Mouse (Mus musculus): Measurements from ENCODE around the gene Mical2. TPM values are rescaled to one million over a fixed set of nuclear protein-coding genes. Genes with fewer than 3 reads are reported as not detected.

Gene Mical2
- polyA plus RNA-seq, 1 experiment = 20.7 TPM

DNA sequence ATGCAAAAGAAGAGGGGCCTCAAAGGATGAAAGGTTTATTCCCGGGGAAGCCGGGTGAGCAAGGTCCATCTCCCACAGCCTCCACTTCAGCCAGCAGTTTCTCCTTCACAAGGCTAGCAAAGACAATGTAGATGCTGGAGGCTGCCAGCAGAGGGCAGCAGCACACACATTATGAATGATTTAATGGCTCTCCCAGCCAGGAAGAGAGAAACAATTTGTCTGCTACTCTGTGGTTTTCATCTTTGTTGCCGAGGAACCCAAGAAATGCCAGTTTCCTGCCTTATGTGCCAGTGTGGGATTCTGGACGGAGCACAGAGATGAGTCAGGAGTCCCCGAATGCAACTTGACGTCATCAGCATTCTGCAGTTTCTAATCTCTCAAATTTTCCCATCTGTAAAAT, 174.5 kb downstream of the Mical2 start:
- 39% methylated on average over 6 of the region's 6 CpGs for WGBS
- Histone ChIP-seq H3K27me3 (ENCODE audit: control insufficient read depth, insufficient read depth, low read length) (no peaks in the 10 kb centered on the region), H3K4me1 (ENCODE audit: control insufficient read depth, insufficient read depth, insufficient read length, low read length) (no peaks in the 10 kb centered on the region; the same call in 1 of the 2 replicates), H3K4me3 (ENCODE audit: low read depth, low read length) (no peak overlapping the region), H3K36me3 (ENCODE audit: control insufficient read depth, insufficient read depth, low read length) (no peaks in the 10 kb centered on the region), H3K27ac (ENCODE audit: insufficient read depth, low read depth, low read length) (no peak overlapping the region)
- TF ChIP-seq POLR2A (IDR thresholded peaks at IDR 0.05; ENCODE audit: low read depth, low read length) (no peak), CTCF (IDR thresholded peaks at IDR 0.05; ENCODE audit: extremely low read depth, insufficient read length, insufficient replicate concordance, low read depth, low read length) (peak; percentile 86; the same call in 1 of the 2 replicates)

DNA sequence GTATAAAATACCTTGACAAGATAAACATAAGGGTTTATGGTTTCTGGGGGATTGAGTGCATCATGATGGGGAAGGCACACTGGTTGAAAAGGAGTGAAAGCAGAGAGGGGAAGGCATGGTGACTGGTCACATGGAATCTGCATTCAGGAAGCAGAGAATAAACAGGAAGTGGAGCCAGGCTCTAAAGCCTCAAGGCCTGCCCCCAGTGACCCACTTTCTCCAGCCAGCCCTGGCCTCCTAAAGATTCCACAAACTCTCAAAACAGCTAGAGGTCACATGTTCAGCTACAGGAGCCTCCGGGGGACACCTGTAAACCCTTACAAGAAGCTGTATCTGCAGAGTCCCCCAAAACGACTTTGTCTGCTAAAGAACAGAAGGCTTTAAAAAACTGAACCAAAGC, 179.4 kb downstream of the Mical2 start:
- Histone ChIP-seq H3K4me3 (ENCODE audit: low read depth, low read length) (no peak overlapping the region), H3K36me3 (ENCODE audit: control insufficient read depth, insufficient read depth, low read length) (no peaks in the 10 kb centered on the region), H3K27me3 (ENCODE audit: control insufficient read depth, insufficient read depth, low read length) (no peaks in the 10 kb centered on the region), H3K27ac (ENCODE audit: insufficient read depth, low read depth, low read length) (no peak overlapping the region), H3K4me1 (ENCODE audit: control insufficient read depth, insufficient read depth, insufficient read length, low read length) (no peaks in the 10 kb centered on the region; the same call in 1 of the 2 replicates)
- TF ChIP-seq CTCF (IDR thresholded peaks at IDR 0.05; ENCODE audit: extremely low read depth, insufficient read length, insufficient replicate concordance, low read depth, low read length) (no peak), POLR2A (IDR thresholded peaks at IDR 0.05; ENCODE audit: low read depth, low read length) (no peak)
- WGBS = 38% methylated on average over 2 of the region's 2 CpGs

DNA sequence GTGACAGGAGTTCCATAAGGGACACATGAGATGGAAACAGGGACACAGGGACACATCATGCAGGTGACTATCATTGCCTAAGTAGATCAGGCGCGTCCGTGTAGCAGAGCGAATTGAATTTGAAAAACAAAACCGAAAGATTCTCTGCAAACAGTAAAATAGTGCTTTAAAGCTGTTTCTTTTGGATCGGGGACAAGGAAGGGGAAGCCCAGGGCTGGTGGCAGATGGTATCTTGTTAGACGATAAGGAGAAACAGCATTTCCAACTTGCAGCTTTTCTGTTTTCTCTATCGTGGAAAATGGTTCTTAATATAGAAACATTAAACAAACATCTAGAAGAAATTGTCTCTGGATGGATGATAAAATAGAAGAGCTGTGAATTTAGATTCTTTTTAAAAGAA, 179.9 kb downstream of the Mical2 start:
- H3K27me3 ChIP-seq (ENCODE audit: control insufficient read depth, insufficient read depth, low read length) = no peaks in the 10 kb centered on the region
- TF ChIP-seq CTCF (IDR thresholded peaks at IDR 0.05; ENCODE audit: extremely low read depth, insufficient read length, insufficient replicate concordance, low read depth, low read length) (no peak), POLR2A (IDR thresholded peaks at IDR 0.05; ENCODE audit: low read depth, low read length) (no peak)
- no peak overlapping the region for H3K4me3 ChIP-seq (ENCODE audit: low read depth, low read length)
- H3K36me3 ChIP-seq (ENCODE audit: control insufficient read depth, insufficient read depth, low read length) = no peaks in the 10 kb centered on the region
- H3K27ac ChIP-seq (ENCODE audit: insufficient read depth, low read depth, low read length) = no peak overlapping the region
- H3K4me1 ChIP-seq (ENCODE audit: control insufficient read depth, insufficient read depth, insufficient read length, low read length) = no peaks in the 10 kb centered on the region; the same call in 1 of the 2 replicates
- 19% methylated on average over 8 of the region's 8 CpGs for WGBS

DNA sequence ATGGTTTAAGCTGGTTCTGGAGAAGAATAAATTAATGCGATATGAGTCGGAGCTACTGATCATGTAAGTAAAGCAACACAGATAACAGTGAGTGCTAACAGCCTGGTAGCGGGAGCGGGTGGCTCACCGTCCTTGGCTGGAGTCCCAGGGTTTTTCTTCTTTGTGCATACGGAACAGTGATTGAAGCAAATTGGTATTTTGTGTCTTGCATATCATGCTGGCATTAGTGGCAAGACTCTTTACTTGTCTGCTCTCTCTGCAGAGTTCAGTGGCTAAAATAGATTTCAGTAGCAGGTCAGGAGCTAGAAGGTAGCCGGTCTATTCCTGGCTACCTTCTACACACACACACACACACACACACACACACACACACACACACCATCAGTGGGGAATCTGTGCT, 181.9 kb downstream of the Mical2 start:
- no peaks in the 10 kb centered on the region for H3K27me3 ChIP-seq (ENCODE audit: control insufficient read depth, insufficient read depth, low read length)
- 30% methylated on average over 7 of the region's 7 CpGs for WGBS
- H3K36me3 ChIP-seq (ENCODE audit: control insufficient read depth, insufficient read depth, low read length) = no peaks in the 10 kb centered on the region
- H3K4me3 ChIP-seq (ENCODE audit: low read depth, low read length) = no peak overlapping the region
- TF ChIP-seq POLR2A (IDR thresholded peaks at IDR 0.05; ENCODE audit: low read depth, low read length) (no peak), CTCF (IDR thresholded peaks at IDR 0.05; ENCODE audit: extremely low read depth, insufficient read length, insufficient replicate concordance, low read depth, low read length) (no peak)
- H3K27ac ChIP-seq (ENCODE audit: insufficient read depth, low read depth, low read length) = no peak overlapping the region
- H3K4me1 ChIP-seq (ENCODE audit: control insufficient read depth, insufficient read depth, insufficient read length, low read length) = no peaks in the 10 kb centered on the region; the same call in 1 of the 2 replicates

DNA sequence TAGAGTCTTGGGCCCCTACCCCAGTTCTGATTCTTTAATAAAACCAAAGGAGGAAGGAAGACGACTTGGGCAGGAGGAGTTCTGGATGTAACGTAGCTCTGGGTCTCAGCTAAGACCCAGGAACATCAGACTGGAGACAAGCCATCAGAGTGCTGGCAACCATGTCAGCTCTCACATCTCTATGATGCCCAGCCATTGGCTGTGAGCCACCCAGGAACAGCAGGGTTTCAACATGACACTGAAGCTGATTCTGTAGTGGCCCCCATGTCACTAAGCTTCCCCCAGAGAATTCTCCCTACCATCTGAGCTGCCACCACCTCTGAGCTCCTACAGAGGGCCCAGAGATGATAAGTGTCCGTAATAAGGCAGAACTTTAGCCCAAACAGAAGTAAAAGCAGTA, 184.3 kb downstream of the Mical2 start:
- WGBS = 91% methylated on average over 3 of the region's 3 CpGs
- no peak overlapping the region for H3K4me3 ChIP-seq (ENCODE audit: low read depth, low read length)
- H3K36me3 ChIP-seq (ENCODE audit: control insufficient read depth, insufficient read depth, low read length) = no peaks in the 10 kb centered on the region
- H3K27ac ChIP-seq (ENCODE audit: insufficient read depth, low read depth, low read length) = no peak overlapping the region
- no peaks in the 10 kb centered on the region; the same call in 1 of the 2 replicates for H3K4me1 ChIP-seq (ENCODE audit: control insufficient read depth, insufficient read depth, insufficient read length, low read length)
- H3K27me3 ChIP-seq (ENCODE audit: control insufficient read depth, insufficient read depth, low read length) = no peaks in the 10 kb centered on the region
- TF ChIP-seq CTCF (IDR thresholded peaks at IDR 0.05; ENCODE audit: extremely low read depth, insufficient read length, insufficient replicate concordance, low read depth, low read length) (no peak), POLR2A (IDR thresholded peaks at IDR 0.05; ENCODE audit: low read depth, low read length) (no peak)

DNA sequence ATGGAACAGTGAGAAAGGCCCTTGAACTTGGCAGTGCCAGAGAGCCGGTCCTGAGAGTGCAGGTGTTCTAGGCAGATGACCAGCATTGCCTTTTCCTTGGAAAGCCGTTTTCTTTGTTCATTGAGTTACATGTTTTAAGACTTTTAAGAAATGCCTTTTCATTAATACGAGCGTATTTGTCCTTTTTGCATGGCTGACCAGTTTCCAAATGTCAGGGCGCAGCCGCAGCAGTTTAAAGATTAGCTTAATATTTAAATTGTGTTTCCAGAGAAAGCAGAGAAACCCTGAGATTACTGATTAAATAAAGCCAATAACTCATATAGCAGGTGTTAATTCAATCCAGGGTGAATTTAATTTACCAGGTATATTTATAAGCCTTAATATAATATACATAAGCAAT, 187.6 kb downstream of the Mical2 start:
- Histone ChIP-seq H3K27ac (ENCODE audit: insufficient read depth, low read depth, low read length) (no peak overlapping the region), H3K4me3 (ENCODE audit: low read depth, low read length) (no peak overlapping the region), H3K36me3 (ENCODE audit: control insufficient read depth, insufficient read depth, low read length) (no peaks in the 10 kb centered on the region), H3K27me3 (ENCODE audit: control insufficient read depth, insufficient read depth, low read length) (no peaks in the 10 kb centered on the region), H3K4me1 (ENCODE audit: control insufficient read depth, insufficient read depth, insufficient read length, low read length) (0 out of 2 replicates have a peak, but pooled peaks cover 2% of the 10 kb centered on the region)
- TF ChIP-seq POLR2A (IDR thresholded peaks at IDR 0.05; ENCODE audit: low read depth, low read length) = no peak
- TF ChIP-seq CTCF (IDR thresholded peaks at IDR 0.05; ENCODE audit: extremely low read depth, insufficient read length, insufficient replicate concordance, low read depth, low read length) = no peak
- 85% methylated on average over 6 of the region's 6 CpGs for WGBS

DNA sequence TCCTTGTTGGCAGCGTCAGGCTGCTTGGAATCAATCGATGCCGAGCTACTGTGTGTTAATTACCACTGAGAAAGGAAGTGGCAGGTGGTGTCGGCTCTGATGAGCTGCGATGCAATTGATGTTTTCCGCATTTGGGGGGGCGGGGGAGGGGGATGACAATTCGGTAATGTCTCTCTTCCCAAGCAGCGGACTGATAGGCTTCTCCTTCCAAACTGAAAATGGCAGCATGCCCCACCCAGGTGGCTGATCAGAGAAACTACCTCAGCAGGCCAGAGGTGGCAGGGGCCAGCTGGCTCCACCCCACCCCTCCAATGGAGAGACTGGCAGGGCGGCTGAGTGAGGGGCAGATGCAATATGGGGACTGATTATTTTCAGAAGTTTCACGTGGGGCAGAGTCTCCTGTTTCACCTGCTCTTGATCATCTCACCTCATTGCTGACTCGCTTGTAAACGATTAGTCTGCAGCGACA, 190.4 kb downstream of the Mical2 start:
- Histone ChIP-seq H3K4me1 (ENCODE audit: control insufficient read depth, insufficient read depth, insufficient read length, low read length) (0 out of 2 replicates have a peak, but pooled peaks cover 2% of the 10 kb centered on the region), H3K27me3 (ENCODE audit: control insufficient read depth, insufficient read depth, low read length) (no peaks in the 10 kb centered on the region), H3K4me3 (ENCODE audit: low read depth, low read length) (peak overlapping the region; percentile 46), H3K36me3 (ENCODE audit: control insufficient read depth, insufficient read depth, low read length) (no peaks in the 10 kb centered on the region), H3K27ac (ENCODE audit: insufficient read depth, low read depth, low read length) (no peak overlapping the region)
- WGBS = 17% methylated on average over 14 of the region's 14 CpGs
- TF ChIP-seq CTCF (IDR thresholded peaks at IDR 0.05; ENCODE audit: extremely low read depth, insufficient read length, insufficient replicate concordance, low read depth, low read length) (no peak), POLR2A (IDR thresholded peaks at IDR 0.05; ENCODE audit: low read depth, low read length) (no peak)
